8 mouse cellular contexts compared by ENCODE assay signal in the genomic region with DNA sequence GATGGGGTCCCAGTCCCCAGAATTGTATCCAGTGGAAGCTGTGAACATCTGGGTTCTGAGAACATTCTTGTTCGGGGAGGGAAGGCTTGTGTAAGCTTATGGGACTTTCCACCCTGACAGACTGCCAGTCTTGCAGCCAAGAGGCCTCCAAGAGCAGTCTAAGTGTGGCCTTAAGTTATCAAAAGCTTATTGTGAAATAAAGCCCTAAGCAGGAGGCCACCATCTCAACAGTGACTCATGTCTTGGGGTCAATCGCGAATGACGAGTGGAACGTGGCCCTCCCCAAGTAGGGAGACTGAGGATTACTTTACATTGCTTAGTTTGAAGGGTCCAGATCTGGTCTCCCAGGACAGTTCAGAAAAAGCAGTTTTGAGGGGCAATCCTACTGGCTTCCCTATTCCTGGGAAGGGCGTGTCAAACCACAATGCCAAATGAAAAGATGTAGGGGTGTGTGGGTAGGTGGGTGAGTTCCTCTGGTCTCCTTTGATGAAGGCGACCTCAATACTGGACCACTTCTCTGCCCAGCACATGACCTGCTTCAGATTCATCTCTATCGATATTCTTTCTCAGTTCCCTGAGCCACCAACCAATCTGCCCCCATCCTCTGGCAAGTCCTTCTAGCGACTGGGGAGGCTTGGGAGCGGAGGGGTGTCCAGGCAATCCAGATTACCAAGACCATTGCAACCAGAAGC. TPM values are rescaled to one million over a fixed set of nuclear protein-coding genes. Genes with fewer than 3 reads are reported as not detected.
DNase-seq lines count a peak whose midpoint lies in the region; ATAC-seq and TF ChIP-seq lines count a peak whose summit lies in the region.

A gene (plus strand): TSS at position 635 of the 692 bp plus-strand sequence.

- WGBS in hindbrain, postnatal 0 days, result 31% methylated on average over 10 of the region's 10 CpGs
- 35% methylated on average over 10 of the region's 10 CpGs for WGBS in lung, embryonic 14.5 days

- H3K9me3 ChIP-seq in hindbrain, postnatal 0 days (ENCODE audit: low read length), result no peaks in the 10 kb centered on the region
- no peaks in the 10 kb centered on the region for H3K9me3 ChIP-seq in lung, embryonic 14.5 days (ENCODE audit: low read depth, low read length)

- H3K4me1 ChIP-seq in hindbrain, postnatal 0 days (ENCODE audit: insufficient read depth, low read length), result peaks cover 9% of the 10 kb centered on the region; the same call in 1 of the 2 replicates
- peaks cover 4% of the 10 kb centered on the region; the same call in 1 of the 2 replicates for H3K4me1 ChIP-seq in lung, embryonic 14.5 days (ENCODE audit: insufficient read depth)

- H3K27ac ChIP-seq in hindbrain, postnatal 0 days, result peak within 1 kb of the TSS; percentile 97
- no peak within 1 kb of the TSS for H3K27ac ChIP-seq in lung, embryonic 14.5 days (ENCODE audit: low read depth)

- DNase-seq in 3134 (ENCODE audit: extremely low read depth, insufficient read length, low spot score), result peak; percentile 49
- peak; percentile 13 for DNase-seq in Muller cell, postnatal 12 days (ENCODE audit: inconsistent ontology term)
- no peak for DNase-seq in gastrocnemius, postnatal 10 days
- DNase-seq in hindbrain, postnatal 0 days (ENCODE audit: low spot score), result no peak
- no peak for DNase-seq in lung, embryonic 14.5 days
- no peak for DNase-seq in spleen, postnatal 14 days (ENCODE audit: low spot score in 2 of 2)
- no peak for DNase-seq in spleen, postnatal 4 days (ENCODE audit: low spot score in 2 of 2)

- ATAC-seq in hindbrain, postnatal 0 days, result no peak
- ATAC-seq in lung, embryonic 14.5 days (ENCODE audit: insufficient read depth), result no peak
- no peak for ATAC-seq in frontal cortex, adult (ENCODE audit: low TSS enrichment)

- TF ChIP-seq CTCF in hindbrain, postnatal 0 days (IDR thresholded peaks at IDR 0.05; ENCODE audit: low read depth), result no peak
- no peak for TF ChIP-seq CTCF in lung, embryonic 14.5 days (IDR thresholded peaks at IDR 0.05; ENCODE audit: low read depth)

- H3K4me3 ChIP-seq in hindbrain, postnatal 0 days (ENCODE audit: low read length), result peak within 1 kb of the TSS; percentile 83
- peak within 1 kb of the TSS; percentile 51 for H3K4me3 ChIP-seq in lung, embryonic 14.5 days (ENCODE audit: low read depth, low read length)

- peak within 1 kb of the TSS; percentile 70 for H3K4me2 ChIP-seq in hindbrain, postnatal 0 days (ENCODE audit: low read depth, low read length)
- peak within 1 kb of the TSS; percentile 94 for H3K4me2 ChIP-seq in lung, embryonic 14.5 days

- H3K27me3 ChIP-seq in hindbrain, postnatal 0 days (ENCODE audit: insufficient read depth, low read length), result no peaks in the 10 kb centered on the region
- H3K27me3 ChIP-seq in lung, embryonic 14.5 days (ENCODE audit: insufficient read depth, low read length), result peaks cover 14% of the 10 kb centered on the region

- H3K9ac ChIP-seq in hindbrain, postnatal 0 days (replicated peaks; ENCODE audit: low read length), result peak within 1 kb of the TSS; percentile 95
- H3K9ac ChIP-seq in lung, embryonic 14.5 days, result peak within 1 kb of the TSS; percentile 57

- H3K36me3 ChIP-seq in hindbrain, postnatal 0 days (ENCODE audit: insufficient read depth, low read length), result no peaks in the 10 kb centered on the region
- no peaks in the 10 kb centered on the region for H3K36me3 ChIP-seq in lung, embryonic 14.5 days (ENCODE audit: insufficient read depth)

RNA-seq across cellular contexts. Expression of the gene that starts here (rescaled TPM):
- total RNA-seq in gastrocnemius, postnatal 10 days (2021), result 10 to 100 TPM; 20.5 to 29.9 TPM
- total RNA-seq in hindbrain, postnatal 0 days (2014; rRNA removed), result 213 and 250 TPM in 2 replicates
- polyA plus RNA-seq in hindbrain, postnatal 0 days (2015; fragmentation: Nextera tagmentation; extraction: Ambion mirVana), result 196 and 214 TPM in 2 replicates
- polyA plus RNA-seq in lung, embryonic 14.5 days (2014; fragmentation: Nextera tagmentation; extraction: Ambion mirVana), result 9.1 and 11.3 TPM in 2 replicates

Comparison
In these comparisons a context has a peak if more than half of its experiments do, and no peak if none do; other contexts are left out.
1. RNA of the gene that starts here (polyA plus RNA-seq): 196 to 214 TPM in hindbrain, postnatal 0 days; 9.1 to 11.3 TPM in lung, embryonic 14.5 days; every median in the first group is over 10 times any median in the second.
2. DNase-seq: peak in 3134 (single experiment) and Muller cell, postnatal 12 days (single experiment); none in gastrocnemius, postnatal 10 days (single experiment), hindbrain, postnatal 0 days (single experiment), lung, embryonic 14.5 days (single experiment), spleen, postnatal 14 days (0 of 2) and spleen, postnatal 4 days (0 of 2).